Mouse (Mus musculus): Measurements from ENCODE around the gene Slc35a5. TPM values are rescaled to one million over a fixed set of nuclear protein-coding genes. Genes with fewer than 3 reads are reported as not detected.
A peak's percentile ranks its signal among the peaks of the same experiment; 100 is the strongest.

Slc35a5 gene
- polyA plus RNA-seq, 1 experiment from 2014 or later, result 13.0 TPM

GRCm38 (mm10) chr16:45104993-45105392 lies 53.5 kb downstream of the Slc35a5 start:
- Histone ChIP-seq H3K4me1 (ENCODE audit: control insufficient read depth, insufficient read depth, low read length) (no peaks in the 10 kb centered on the region), H3K9ac (replicated peaks; ENCODE audit: low read length) (no peak overlapping the region), H3K9me3 (replicated peaks; ENCODE audit: control insufficient read depth, low read length) (no peaks in the 10 kb centered on the region), H3K27me3 (ENCODE audit: control insufficient read depth, insufficient read depth, low read length) (no peaks in the 10 kb centered on the region), H3K27ac (replicated peaks; ENCODE audit: low read depth, low read length) (no peak overlapping the region), H3K4me2 (ENCODE audit: low read depth, low read length) (no peak overlapping the region), H3K4me3 (ENCODE audit: low read depth, low read length) (no peak overlapping the region), H3K36me3 (replicated peaks; ENCODE audit: control insufficient read depth, insufficient read depth, low read depth, low read length) (no peaks in the 10 kb centered on the region)
- ATAC-seq (replicated peaks; ENCODE audit: insufficient number of reproducible peaks, low FRiP score, low TSS enrichment, low read depth) (no peak), DNase-seq (ENCODE audit: low spot score) (no peak)
- 70% methylated on average over 3 of the region's 3 CpGs for WGBS

GRCm38 (mm10) chr16:45100892-45101291 lies 57.6 kb downstream of the Slc35a5 start:
- H3K4me3 ChIP-seq (ENCODE audit: low read depth, low read length), result no peak overlapping the region
- no peaks in the 10 kb centered on the region for H3K36me3 ChIP-seq (replicated peaks; ENCODE audit: control insufficient read depth, insufficient read depth, low read depth, low read length)
- H3K27me3 ChIP-seq (ENCODE audit: control insufficient read depth, insufficient read depth, low read length), result no peaks in the 10 kb centered on the region
- no peak overlapping the region for H3K4me2 ChIP-seq (ENCODE audit: low read depth, low read length)
- 74% methylated on average over 3 of the region's 3 CpGs for WGBS
- H3K9me3 ChIP-seq (replicated peaks; ENCODE audit: control insufficient read depth, low read length), result no peaks in the 10 kb centered on the region
- no peak overlapping the region for H3K27ac ChIP-seq (replicated peaks; ENCODE audit: low read depth, low read length)
- no peaks in the 10 kb centered on the region for H3K4me1 ChIP-seq (ENCODE audit: control insufficient read depth, insufficient read depth, low read length)
- H3K9ac ChIP-seq (replicated peaks; ENCODE audit: low read length), result no peak overlapping the region
- DNase-seq (ENCODE audit: low spot score), result no peak
- ATAC-seq (replicated peaks; ENCODE audit: insufficient number of reproducible peaks, low FRiP score, low TSS enrichment, low read depth), result no peak

GRCm38 (mm10) chr16:45098886-45099210 lies 59.7 kb downstream of the Slc35a5 start:
- Histone ChIP-seq H3K27ac (replicated peaks; ENCODE audit: low read depth, low read length) (no peak overlapping the region), H3K4me1 (ENCODE audit: control insufficient read depth, insufficient read depth, low read length) (no peaks in the 10 kb centered on the region), H3K27me3 (ENCODE audit: control insufficient read depth, insufficient read depth, low read length) (no peaks in the 10 kb centered on the region), H3K4me3 (ENCODE audit: low read depth, low read length) (no peak overlapping the region), H3K36me3 (replicated peaks; ENCODE audit: control insufficient read depth, insufficient read depth, low read depth, low read length) (no peaks in the 10 kb centered on the region), H3K4me2 (ENCODE audit: low read depth, low read length) (no peak overlapping the region), H3K9me3 (replicated peaks; ENCODE audit: control insufficient read depth, low read length) (no peaks in the 10 kb centered on the region), H3K9ac (replicated peaks; ENCODE audit: low read length) (no peak overlapping the region)
- ATAC-seq (replicated peaks; ENCODE audit: insufficient number of reproducible peaks, low FRiP score, low TSS enrichment, low read depth), result no peak
- no peak for DNase-seq (ENCODE audit: low spot score)
- WGBS, result 68% methylated on average over 6 of the region's 6 CpGs

GRCm38 (mm10) chr16:45098186-45098885 lies 60.2 kb downstream of the Slc35a5 start:
- WGBS, result 72% methylated on average over 10 of the region's 10 CpGs

GRCm38 (mm10) chr16:45097467-45097866 lies 61.0 kb downstream of the Slc35a5 start:
- H3K4me1 ChIP-seq (ENCODE audit: control insufficient read depth, insufficient read depth, low read length), result no peaks in the 10 kb centered on the region
- 99% methylated on average over 2 of the region's 2 CpGs for WGBS
- H3K9me3 ChIP-seq (replicated peaks; ENCODE audit: control insufficient read depth, low read length), result no peaks in the 10 kb centered on the region
- H3K4me3 ChIP-seq (ENCODE audit: low read depth, low read length), result no peak overlapping the region
- ATAC-seq (replicated peaks; ENCODE audit: insufficient number of reproducible peaks, low FRiP score, low TSS enrichment, low read depth) (no peak), DNase-seq (ENCODE audit: low spot score) (no peak)
- no peak overlapping the region for H3K9ac ChIP-seq (replicated peaks; ENCODE audit: low read length)
- no peaks in the 10 kb centered on the region for H3K36me3 ChIP-seq (replicated peaks; ENCODE audit: control insufficient read depth, insufficient read depth, low read depth, low read length)
- no peaks in the 10 kb centered on the region for H3K27me3 ChIP-seq (ENCODE audit: control insufficient read depth, insufficient read depth, low read length)
- H3K4me2 ChIP-seq (ENCODE audit: low read depth, low read length), result no peak overlapping the region
- no peak overlapping the region for H3K27ac ChIP-seq (replicated peaks; ENCODE audit: low read depth, low read length)

More at GRCm38 (mm10) chr16:45098186-45098885, 60.2 kb downstream of the Slc35a5 start:
- no peak overlapping the region for H3K27ac ChIP-seq (replicated peaks; ENCODE audit: low read depth, low read length)
- H3K4me2 ChIP-seq (ENCODE audit: low read depth, low read length), result no peak overlapping the region
- no peaks in the 10 kb centered on the region for H3K9me3 ChIP-seq (replicated peaks; ENCODE audit: control insufficient read depth, low read length)
- no peak overlapping the region for H3K4me3 ChIP-seq (ENCODE audit: low read depth, low read length)
- ATAC-seq (replicated peaks; ENCODE audit: insufficient number of reproducible peaks, low FRiP score, low TSS enrichment, low read depth) (no peak), DNase-seq (ENCODE audit: low spot score) (no peak)
- H3K27me3 ChIP-seq (ENCODE audit: control insufficient read depth, insufficient read depth, low read length), result no peaks in the 10 kb centered on the region
- H3K36me3 ChIP-seq (replicated peaks; ENCODE audit: control insufficient read depth, insufficient read depth, low read depth, low read length), result no peaks in the 10 kb centered on the region
- H3K9ac ChIP-seq (replicated peaks; ENCODE audit: low read length), result no peak overlapping the region
- no peaks in the 10 kb centered on the region for H3K4me1 ChIP-seq (ENCODE audit: control insufficient read depth, insufficient read depth, low read length)

GRCm38 (mm10) chr16:45095561-45096482 lies 62.7 kb downstream of the Slc35a5 start:
- H3K9ac ChIP-seq (replicated peaks; ENCODE audit: low read length), result no peak overlapping the region
- H3K27me3 ChIP-seq (ENCODE audit: control insufficient read depth, insufficient read depth, low read length), result no peaks in the 10 kb centered on the region
- no peaks in the 10 kb centered on the region for H3K36me3 ChIP-seq (replicated peaks; ENCODE audit: control insufficient read depth, insufficient read depth, low read depth, low read length)
- H3K9me3 ChIP-seq (replicated peaks; ENCODE audit: control insufficient read depth, low read length), result no peaks in the 10 kb centered on the region
- 91% methylated on average over 26 of the region's 26 CpGs for WGBS
- no peak overlapping the region for H3K4me3 ChIP-seq (ENCODE audit: low read depth, low read length)
- no peak overlapping the region for H3K27ac ChIP-seq (replicated peaks; ENCODE audit: low read depth, low read length)
- no peaks in the 10 kb centered on the region for H3K4me1 ChIP-seq (ENCODE audit: control insufficient read depth, insufficient read depth, low read length)
- DNase-seq (ENCODE audit: low spot score) (no peak), ATAC-seq (replicated peaks; ENCODE audit: insufficient number of reproducible peaks, low FRiP score, low TSS enrichment, low read depth) (peak; percentile 41; the same call in 1 of the 2 replicates)
- H3K4me2 ChIP-seq (ENCODE audit: low read depth, low read length), result no peak overlapping the region

GRCm38 (mm10) chr16:45095030-45095429 lies 63.5 kb downstream of the Slc35a5 start:
- WGBS, result 88% methylated on average over 13 of the region's 13 CpGs

More at GRCm38 (mm10) chr16:45095030-45095429, 63.5 kb downstream of the Slc35a5 start:
- H3K27ac ChIP-seq (replicated peaks; ENCODE audit: low read depth, low read length), result no peak overlapping the region
- no peak overlapping the region for H3K4me3 ChIP-seq (ENCODE audit: low read depth, low read length)
- H3K27me3 ChIP-seq (ENCODE audit: control insufficient read depth, insufficient read depth, low read length), result no peaks in the 10 kb centered on the region
- no peaks in the 10 kb centered on the region for H3K4me1 ChIP-seq (ENCODE audit: control insufficient read depth, insufficient read depth, low read length)
- no peak overlapping the region for H3K4me2 ChIP-seq (ENCODE audit: low read depth, low read length)
- DNase-seq (ENCODE audit: low spot score), result no peak
- no peak overlapping the region for H3K9ac ChIP-seq (replicated peaks; ENCODE audit: low read length)
- 0 out of 2 replicates have a peak, but pooled peaks have one; percentile 15 for ATAC-seq (replicated peaks; ENCODE audit: insufficient number of reproducible peaks, low FRiP score, low TSS enrichment, low read depth)
- no peaks in the 10 kb centered on the region for H3K36me3 ChIP-seq (replicated peaks; ENCODE audit: control insufficient read depth, insufficient read depth, low read depth, low read length)
- H3K9me3 ChIP-seq (replicated peaks; ENCODE audit: control insufficient read depth, low read length), result no peaks in the 10 kb centered on the region

Measured in embryonic facial prominence, embryonic 11.5 days (tissue).